Mouse (Mus musculus) CH12F3 (cell line): Measurements from ENCODE around the gene Cyp3a59.
"Not testable (repeated sequence)": the region's sequence is repeated elsewhere in the genome, so short reads cannot be mapped to it uniquely, and the experiment has no call there.

Experiments used
- in situ Hi-C: fragments of 300-500 bp; cut with MboI; formaldehyde crosslinking; loops from 2 replicates; pipeline ENCODE4 v1.14.3; 2020; ENCODE audit warnings: low sequenced_read_pairs

Gene Cyp3a59

DNA sequence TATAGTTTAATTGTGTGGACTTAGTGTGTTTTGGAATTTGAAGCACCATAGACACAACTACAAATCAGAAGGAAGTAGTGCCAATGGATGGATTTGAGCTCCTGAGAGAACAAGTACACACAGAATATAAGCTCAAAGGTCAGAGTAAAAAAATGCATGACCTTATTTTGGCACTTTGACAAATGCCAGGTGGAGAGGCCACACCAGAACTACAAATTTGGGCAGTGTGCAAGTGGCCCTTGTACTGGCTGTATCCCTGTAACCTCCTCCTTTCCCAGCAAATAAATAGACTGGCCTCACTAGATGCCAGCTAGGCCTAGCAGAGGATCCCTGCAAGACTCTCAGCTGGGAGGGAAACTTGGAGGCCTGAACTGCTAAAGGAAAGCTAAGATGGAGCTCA is at the start of gene Cyp3a59:
Cyp3a59 (plus strand) TSS at position 313 of the 400 bp plus-strand sequence.
- in situ Hi-C loops: not testable (repeated sequence)

- in situ Hi-C loops: no loop called here
Observed at GRCm38 (mm10) chr5:146070099-146070498, 9.0 kb upstream of the Cyp3a59 start.

DNA sequence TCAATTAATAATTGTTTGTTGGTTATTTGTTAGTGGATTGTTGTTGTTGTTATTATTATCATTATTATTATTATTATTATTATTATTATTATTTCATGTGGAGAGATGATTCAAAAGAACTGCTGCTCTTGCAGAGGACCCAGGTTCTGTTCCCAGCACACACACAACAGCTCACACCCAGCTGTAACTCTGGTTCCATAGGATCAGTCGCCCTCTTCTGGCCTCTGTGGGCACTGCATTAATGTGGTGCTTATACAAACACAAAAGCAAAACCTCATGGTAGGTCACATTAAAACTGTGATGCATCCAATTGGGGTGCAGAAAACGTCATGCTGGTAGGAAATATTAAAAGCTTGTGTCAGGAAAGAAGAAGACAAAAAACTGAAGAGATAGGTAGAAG is 68.8 kb downstream of the Cyp3a59 start:
- in situ Hi-C loops: no loop called here

- in situ Hi-C loops: no loop called here
Observed at GRCm38 (mm10) chr5:146150454-146150853, 71.4 kb downstream of the Cyp3a59 start.

- in situ Hi-C loops: not testable (repeated sequence)
Observed at GRCm38 (mm10) chr5:146158326-146158725, 79.3 kb downstream of the Cyp3a59 start.

- in situ Hi-C loops: not testable (repeated sequence)
Observed at GRCm38 (mm10) chr5:146160439-146160838, 81.4 kb downstream of the Cyp3a59 start, which contains the start of gene Gm5565. Gene Gm5565, minus strand, starts transcription at chr5:146160539.
